Mouse (Mus musculus): ENCODE measurements around the gene St3gal6. TPM values are rescaled to one million over a fixed set of nuclear protein-coding genes. Genes with fewer than 3 reads are reported as not detected.
"Not testable (repeated sequence)": the region's sequence is repeated elsewhere in the genome, so short reads cannot be mapped to it uniquely, and the experiment has no call there.

St3gal6 gene
- polyA plus RNA-seq, 1 experiment, result 18.8 TPM

DNA sequence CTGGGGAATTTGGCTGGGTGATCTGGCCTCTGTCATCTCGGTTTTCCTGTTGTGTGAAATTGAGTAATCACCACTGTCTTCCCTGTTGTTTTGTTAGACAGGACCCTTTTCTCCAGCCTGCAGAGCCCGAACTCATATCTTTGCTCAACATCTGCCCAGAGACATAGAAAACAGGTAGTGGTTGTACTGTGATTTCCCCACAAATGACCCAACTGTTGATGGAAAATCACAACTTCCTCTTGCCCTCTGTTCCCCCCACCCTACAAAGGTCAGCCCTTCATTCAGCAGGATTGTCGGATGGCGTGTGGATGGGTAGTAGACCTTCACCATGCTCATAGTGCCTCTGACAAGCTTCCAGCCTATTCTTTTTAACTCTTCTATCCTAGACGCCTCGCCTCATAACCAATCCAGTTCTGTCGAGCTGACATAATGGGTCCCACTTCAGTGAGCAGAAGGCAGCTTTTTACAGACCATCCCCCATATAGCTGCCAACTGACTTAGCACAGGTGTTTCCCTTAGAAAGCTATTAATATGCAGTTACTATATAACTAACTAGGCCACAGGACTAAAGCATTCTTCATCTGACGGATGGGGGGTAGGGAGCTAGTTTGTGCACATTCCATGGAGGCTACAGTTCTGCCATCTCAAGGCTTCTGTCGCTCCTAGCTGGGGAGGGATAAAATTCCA, 42.7 kb downstream of the St3gal6 start:
- no peak for DNase-seq (ENCODE audit: extremely low spot score in 1 of 2, low spot score in 1 of 2)

DNA sequence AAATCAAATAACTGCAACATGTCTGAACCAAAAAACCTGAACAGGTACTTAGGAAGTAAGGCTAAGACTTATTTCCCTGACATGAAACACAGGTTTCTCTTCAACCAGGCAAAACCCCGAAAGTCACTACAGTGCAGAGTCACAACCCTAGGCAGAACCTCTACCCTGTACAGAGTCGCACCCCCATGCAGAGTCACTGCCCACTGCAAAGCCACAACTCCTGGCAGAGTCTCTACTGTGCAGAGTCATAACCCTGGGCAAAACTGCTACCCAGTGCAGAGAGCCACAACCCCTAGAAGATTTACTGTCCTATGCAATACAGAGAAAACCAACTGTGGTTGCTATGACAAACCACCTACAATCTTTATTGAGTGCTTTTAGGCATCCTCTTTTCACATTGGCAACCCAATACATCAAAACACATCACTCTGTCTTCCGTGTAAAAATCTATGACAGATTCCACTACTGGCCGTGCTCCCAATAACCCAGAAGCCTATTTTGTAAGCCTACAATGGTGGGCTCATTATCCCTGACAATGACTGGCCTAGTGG, 44.1 kb downstream of the St3gal6 start:
- no peak for DNase-seq (ENCODE audit: extremely low spot score in 1 of 2, low spot score in 1 of 2)

DNA sequence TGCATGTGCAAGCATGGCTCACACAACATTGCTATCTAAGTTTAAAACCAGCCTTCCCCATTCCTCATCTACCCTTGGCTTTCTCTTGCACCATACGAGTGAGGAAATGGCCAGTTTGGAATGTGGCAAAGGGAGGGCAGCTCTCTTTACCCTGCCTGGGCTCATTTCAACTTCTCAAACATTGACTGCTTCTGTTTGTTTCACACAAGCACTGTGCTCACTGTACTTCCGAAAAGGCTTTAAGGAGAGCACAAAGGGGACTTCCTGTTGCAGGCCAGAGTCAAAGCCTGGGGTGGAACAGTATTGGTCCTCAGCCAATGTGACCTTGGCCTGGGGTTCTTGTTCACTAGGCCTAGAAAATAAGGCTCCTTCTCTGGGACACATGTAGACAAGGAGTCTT, 47.7 kb downstream of the St3gal6 start:
- no peak for DNase-seq (ENCODE audit: extremely low spot score in 1 of 2, low spot score in 1 of 2)

DNA sequence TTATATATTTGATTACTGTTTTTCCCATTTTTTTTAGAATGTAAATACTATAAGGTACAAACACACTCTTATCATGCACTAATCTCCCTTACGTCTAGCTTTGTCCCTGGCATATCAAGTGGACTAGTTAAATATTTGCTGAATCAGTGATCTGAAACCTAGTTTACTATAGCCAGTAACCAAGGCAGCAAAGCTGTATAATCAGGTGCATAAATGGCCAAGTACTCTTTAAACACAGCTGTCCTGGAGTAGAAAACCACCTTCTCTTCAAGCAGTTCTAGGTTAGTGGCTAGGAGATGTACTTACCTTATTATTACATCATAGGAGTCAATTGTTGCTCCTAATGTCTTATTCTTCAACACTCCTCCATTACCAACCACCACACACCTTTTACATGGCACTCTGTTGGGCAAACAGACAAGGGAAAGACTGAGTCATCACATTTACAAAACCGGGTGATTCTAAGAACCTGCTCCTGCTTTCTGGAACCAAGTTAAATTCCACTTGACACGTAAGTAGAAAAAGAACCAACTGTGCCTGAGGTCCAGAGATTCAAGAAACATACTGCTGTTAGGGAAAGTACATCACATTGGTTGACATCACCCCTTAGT, 48.4 kb downstream of the St3gal6 start:
- no peak for DNase-seq (ENCODE audit: extremely low spot score in 1 of 2, low spot score in 1 of 2)

DNA sequence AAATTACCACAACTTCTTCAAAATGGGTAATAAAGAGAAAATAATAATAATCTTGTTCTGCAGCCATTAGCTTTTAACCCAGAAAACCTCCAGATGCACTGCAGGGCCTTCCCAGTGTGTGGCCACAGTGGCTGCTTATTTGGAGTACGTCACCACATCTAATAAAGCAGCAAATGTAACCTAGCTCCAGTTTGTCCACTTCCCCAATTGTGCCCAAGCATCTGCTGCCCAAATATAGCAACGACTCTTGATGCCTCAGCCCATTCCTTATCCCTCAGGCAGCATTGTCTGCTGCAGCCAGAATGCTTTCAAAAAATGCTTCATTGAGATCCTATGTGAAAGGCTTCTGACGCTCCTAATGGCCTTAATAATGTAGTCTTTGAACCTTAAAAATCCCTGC, 49.2 kb downstream of the St3gal6 start:
- no peak for DNase-seq (ENCODE audit: extremely low spot score in 1 of 2, low spot score in 1 of 2)

DNA sequence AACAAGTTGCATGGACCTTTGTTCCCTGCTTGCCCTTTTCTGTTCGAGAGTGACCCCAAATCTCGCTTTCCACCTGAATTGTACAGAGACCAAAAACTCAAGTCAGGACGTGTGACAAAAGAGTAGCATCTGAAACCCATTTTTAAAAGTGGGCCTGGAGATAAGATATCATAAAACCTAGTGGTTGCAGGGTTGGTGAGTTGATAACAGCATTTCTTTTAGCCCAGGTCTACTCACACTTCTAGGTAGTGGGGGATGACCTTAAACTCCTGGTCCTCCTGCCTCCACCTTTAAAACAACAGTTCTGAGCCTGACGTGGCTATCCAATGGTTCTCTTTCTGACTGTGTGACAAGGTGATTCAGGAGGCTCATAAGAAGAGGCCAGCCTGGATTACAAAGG, 53.2 kb downstream of the St3gal6 start:
- no peak for DNase-seq (ENCODE audit: extremely low spot score in 1 of 2, low spot score in 1 of 2)

- DNase-seq (ENCODE audit: extremely low spot score in 1 of 2, low spot score in 1 of 2), result no peak
Observed at GRCm38 (mm10) chr16:58470061-58470460, 54.0 kb downstream of the St3gal6 start.

DNA sequence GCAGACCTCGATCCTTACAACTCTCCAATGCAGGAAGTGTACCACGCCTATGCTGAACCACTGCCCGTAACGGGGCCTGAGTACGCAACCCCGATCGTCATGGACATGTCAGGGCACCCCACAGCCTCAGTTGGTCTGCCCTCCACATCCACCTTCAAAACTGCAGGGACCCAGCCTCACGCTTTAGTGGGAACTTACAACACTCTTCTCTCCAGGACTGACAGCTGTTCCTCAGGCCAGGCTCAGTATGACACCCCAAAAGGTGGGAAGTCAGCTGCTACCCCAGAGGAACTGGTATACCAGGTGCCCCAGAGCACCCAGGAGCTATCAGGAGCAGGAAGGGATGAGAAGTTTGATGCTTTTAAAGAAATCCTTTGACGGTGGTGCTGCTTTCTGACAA, 58.6 kb downstream of the St3gal6 start:
- DNase-seq (ENCODE audit: extremely low spot score in 1 of 2, low spot score in 1 of 2), result no peak

DNA sequence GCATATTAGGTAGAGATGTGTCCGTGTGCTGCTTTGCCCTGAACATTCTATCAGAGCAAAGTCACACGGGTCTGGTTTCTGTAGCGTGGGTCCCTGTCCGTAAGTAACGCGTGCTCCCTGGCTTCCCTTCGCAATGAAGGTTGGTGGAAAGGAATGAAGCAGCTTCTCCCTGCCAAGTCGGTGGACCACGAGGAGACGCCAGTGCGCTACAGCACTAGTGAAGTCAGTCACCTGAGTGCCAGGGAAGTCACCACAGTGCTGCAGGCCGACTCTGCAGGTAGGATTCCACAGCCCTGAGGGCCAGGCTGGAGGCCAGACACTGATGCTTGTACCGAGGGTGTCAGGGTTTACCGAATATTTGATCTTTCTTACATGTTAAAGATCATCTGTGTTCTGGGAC, 60.0 kb downstream of the St3gal6 start:
- DNase-seq (ENCODE audit: extremely low spot score in 1 of 2, low spot score in 1 of 2), result no peak

GRCm38 (mm10) chr16:58462519-58462918, 61.5 kb downstream of the St3gal6 start:
- no peak for DNase-seq (ENCODE audit: extremely low spot score in 1 of 2, low spot score in 1 of 2)

GRCm38 (mm10) chr16:58461856-58462518, 62.1 kb downstream of the St3gal6 start:
- no peak for DNase-seq (ENCODE audit: extremely low spot score in 1 of 2, low spot score in 1 of 2)

DNA sequence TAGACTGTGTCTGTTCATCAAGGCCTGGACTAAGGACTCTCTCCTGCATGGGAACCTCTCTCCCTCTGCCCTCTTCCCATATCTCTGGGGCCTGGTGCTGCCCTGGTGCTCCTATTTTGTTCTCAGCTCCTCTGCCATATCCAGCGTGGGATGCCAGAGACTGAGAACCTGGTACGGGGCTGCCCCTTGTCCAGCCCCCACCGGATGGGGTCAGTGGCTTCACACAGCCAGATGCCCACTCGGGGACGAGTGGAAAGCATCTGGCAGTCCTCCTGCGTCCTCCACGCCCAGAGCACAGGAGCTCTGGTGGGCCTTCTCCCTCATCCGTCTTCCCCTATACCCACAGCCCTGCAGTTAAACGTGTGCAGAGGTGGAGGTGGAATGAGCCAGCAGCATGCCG, 63.7 kb downstream of the St3gal6 start:
- no peak for DNase-seq (ENCODE audit: extremely low spot score in 1 of 2, low spot score in 1 of 2)

DNA sequence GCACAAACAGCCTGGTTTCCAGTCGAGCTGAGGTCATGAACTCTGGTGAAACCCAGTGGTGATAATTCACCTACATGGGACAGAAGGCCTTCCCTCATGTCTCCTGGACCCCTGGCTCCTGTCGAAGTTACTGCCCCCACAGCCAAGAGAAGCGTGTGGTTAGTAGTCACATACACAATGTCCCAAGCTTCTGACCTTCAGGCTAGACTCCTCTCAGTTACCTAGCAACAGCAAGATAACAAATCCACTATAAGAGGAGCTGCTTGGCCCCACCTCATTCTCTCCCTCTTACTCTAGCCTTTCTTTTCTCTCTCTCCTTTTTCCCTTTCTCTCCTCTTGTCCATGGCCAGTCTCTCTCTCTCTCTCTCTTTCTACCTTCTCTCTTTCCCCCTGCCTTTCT, 64.1 kb downstream of the St3gal6 start:
- DNase-seq (ENCODE audit: extremely low spot score in 1 of 2, low spot score in 1 of 2), result not testable (repeated sequence)

DNA sequence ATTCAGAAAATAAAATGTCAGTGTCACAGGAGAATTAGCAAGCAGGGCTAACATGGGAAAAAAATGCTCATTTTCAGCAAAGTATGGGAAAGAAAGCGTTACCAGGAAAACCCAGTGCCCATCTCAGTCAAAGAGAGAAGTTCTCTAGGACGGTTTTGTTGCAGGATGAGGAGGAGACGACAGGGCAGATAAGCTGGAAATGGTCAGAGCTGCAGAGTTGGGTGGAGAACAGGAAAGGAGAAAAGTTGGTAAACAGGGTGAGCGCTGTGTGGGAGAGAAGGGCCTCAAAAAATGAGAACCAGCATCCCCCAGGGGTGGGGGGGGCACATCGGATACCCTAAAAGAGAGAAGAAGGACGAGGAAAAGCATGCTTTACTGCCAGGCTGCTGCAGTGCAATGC, 67.1 kb downstream of the St3gal6 start:
- no peak for DNase-seq (ENCODE audit: extremely low spot score in 1 of 2, low spot score in 1 of 2)

DNA sequence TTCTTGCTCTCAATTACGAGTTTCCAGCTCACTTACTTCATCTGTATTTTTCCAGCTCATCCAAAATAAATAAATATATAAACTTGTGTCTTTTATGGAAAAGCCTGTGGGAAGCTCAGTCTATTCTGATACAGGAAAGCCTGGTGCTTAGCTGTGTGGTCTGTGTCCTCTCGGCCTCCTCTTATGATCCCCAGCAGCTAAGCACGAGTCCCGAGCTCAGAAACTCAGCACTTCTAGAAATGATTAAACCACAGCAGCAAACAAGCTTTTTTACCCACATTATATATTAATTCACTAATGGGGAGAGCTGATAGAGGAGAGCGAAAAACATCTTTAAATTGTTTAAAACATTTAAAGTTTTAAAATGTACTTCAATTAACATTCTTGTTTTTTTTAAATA, 67.6 kb downstream of the St3gal6 start:
- no peak for DNase-seq (ENCODE audit: extremely low spot score in 1 of 2, low spot score in 1 of 2)

GRCm38 (mm10) chr16:58455118-58455517, 68.9 kb downstream of the St3gal6 start:
- DNase-seq (ENCODE audit: extremely low spot score in 1 of 2, low spot score in 1 of 2), result no peak

GRCm38 (mm10) chr16:58454617-58455016, 69.4 kb downstream of the St3gal6 start:
- peak in 1 of 2 experiments; percentile 74 for DNase-seq (ENCODE audit: extremely low spot score in 1 of 2, low spot score in 1 of 2)

- no peak for DNase-seq (ENCODE audit: extremely low spot score in 1 of 2, low spot score in 1 of 2)
Observed at GRCm38 (mm10) chr16:58453820-58454219, 70.2 kb downstream of the St3gal6 start.

DNA sequence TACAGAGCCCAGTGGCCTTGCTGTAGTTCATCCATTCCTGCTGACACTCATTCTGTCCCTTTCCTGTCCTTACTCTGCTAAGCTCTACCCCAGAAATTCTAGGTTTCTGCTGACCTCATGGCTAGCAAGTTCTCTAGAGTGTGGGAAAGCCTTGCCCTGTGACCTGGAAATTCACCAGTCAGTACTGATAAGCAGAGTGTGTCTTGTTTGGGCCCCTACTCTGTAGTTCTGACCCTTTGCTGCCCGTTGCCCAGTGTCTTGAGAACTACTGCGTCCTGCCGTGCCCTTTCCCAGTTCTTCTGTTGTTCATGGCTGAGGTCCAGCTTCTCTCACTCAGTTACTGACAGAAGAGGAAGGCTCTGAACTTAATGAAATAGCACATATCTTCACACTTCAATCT, 70.9 kb downstream of the St3gal6 start:
- no peak for DNase-seq (ENCODE audit: extremely low spot score in 1 of 2, low spot score in 1 of 2)

DNA sequence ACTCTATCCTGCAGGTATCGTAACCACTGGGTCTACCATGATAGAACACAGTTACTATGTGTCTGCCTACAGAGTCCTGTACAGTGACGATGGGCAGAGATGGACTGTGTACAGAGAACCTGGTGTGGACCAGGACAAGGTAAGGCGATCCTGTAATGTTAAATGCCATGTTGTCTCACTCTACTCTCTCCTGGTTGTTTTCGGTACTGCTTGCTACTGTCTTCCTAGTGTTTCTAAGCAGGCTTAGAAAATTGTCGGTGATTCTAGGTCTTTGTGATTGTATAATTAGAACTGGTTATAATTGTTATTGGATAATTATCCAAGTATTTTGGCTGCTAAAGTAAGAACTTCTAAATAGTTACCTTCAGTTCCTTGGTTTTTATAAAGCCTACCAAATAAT, 72.4 kb downstream of the St3gal6 start:
- no peak for DNase-seq (ENCODE audit: extremely low spot score in 1 of 2, low spot score in 1 of 2)

- no peak for DNase-seq (ENCODE audit: extremely low spot score in 1 of 2, low spot score in 1 of 2)
Observed at GRCm38 (mm10) chr16:58450648-58451047, 73.4 kb downstream of the St3gal6 start.

- DNase-seq (ENCODE audit: extremely low spot score in 1 of 2, low spot score in 1 of 2), result no peak
Observed at GRCm38 (mm10) chr16:58449073-58449472, 75.0 kb downstream of the St3gal6 start.
